Mouse (Mus musculus): ENCODE results near the gene Ano1. TPM values are rescaled to one million over a fixed set of nuclear protein-coding genes. Genes with fewer than 3 reads are reported as not detected.

Ano1 gene
- polyA plus RNA-seq, 2 experiments: 8.9 to 11.5 TPM

DNA sequence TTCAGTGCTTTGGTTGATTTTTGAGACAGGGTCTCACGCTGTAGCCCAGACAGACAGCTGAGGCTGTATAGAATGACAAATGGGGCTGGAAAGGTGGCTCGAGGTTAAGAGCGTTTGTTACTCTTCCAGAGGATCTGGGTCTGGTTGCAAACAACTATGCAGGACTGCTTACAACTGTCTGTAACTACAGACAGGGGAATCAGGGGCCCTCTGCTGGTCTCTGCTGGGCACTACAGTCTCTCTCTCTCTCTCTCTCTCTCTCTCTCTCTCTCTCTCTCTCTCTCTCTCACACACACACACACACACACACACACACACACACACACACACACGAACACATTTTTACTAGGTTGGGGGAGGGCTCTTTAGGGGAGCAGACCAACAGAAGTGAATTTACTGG, 168.2 kb downstream of the Ano1 start:
- TF ChIP-seq POLR2A (IDR thresholded peaks at IDR 0.05; ENCODE audit: borderline replicate concordance, extremely low read depth, insufficient read depth, insufficient read length): no peak
- Histone ChIP-seq H3K27ac (replicated peaks; ENCODE audit: low read depth, low read length) (no peak overlapping the region), H3K27me3 (ENCODE audit: control insufficient read depth, insufficient read depth, low read length) (no peaks in the 10 kb centered on the region), H3K9ac (ENCODE audit: low read depth, low read length, severe bottlenecking) (no peak overlapping the region), H3K4me1 (ENCODE audit: control insufficient read depth, insufficient read depth, low read length) (peaks cover 13% of the 10 kb centered on the region), H3K36me3 (ENCODE audit: control insufficient read depth, insufficient read depth, low read length) (peaks cover 15% of the 10 kb centered on the region; the same call in 1 of the 2 replicates), H3K4me3 (replicated peaks; ENCODE audit: low read length) (no peak overlapping the region), H3K4me2 (replicated peaks; ENCODE audit: low read depth, low read length, severe bottlenecking) (no peak overlapping the region), H3K9me3 (ENCODE audit: control insufficient read depth, low read length) (no peaks in the 10 kb centered on the region)
- ATAC-seq (ENCODE audit: low FRiP score, low read depth): no peak
- 2% methylated on average over 4 of the region's 4 CpGs for WGBS
- DNase-seq (ENCODE audit: low spot score): peak; percentile 84

DNA sequence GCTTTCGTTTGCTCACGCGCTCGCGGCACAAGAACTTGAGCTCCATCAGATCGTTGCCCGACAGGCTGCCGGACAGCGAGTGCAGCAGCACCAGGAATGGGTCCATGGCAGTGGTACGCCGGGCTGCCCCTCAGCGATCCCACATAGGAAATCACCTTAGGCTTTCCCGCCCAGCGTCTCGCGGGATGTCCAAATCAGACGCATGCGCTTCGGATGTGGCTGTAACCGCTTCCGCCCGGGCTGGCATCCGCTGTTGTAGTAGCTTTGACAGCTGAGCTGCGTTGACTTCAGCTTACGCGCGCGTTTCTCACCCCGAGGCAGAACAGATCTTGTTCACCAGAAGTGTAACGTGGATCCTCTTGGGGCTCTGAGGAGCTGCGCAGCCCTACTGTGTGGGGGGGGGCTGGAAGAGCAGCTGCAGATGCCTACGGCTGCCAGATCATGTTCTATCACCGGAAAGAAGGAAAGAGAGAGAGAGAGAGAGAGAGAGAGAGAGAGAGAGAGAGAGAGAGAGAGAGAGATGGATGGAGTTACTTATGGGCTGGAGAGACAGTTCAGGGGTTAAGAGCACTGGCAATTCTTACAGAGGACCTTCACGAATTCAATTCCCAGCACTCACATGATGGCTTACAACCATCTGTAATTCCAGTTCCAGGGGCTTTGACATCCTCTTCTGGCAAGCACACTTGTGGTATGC, 169.3 kb downstream of the Ano1 start, which contains the start of gene Fadd:
Gene Fadd (minus strand): TSS at position 180 of the 697 bp plus-strand sequence.
- Histone ChIP-seq H3K27me3 (ENCODE audit: control insufficient read depth, insufficient read depth, low read length) (no peaks in the 10 kb centered on the region), H3K36me3 (ENCODE audit: control insufficient read depth, insufficient read depth, low read length) (peaks cover 15% of the 10 kb centered on the region; the same call in 1 of the 2 replicates), H3K4me1 (ENCODE audit: control insufficient read depth, insufficient read depth, low read length) (peaks cover 13% of the 10 kb centered on the region), H3K27ac (replicated peaks; ENCODE audit: low read depth, low read length) (peak within 1 kb of the TSS; percentile 81), H3K9me3 (ENCODE audit: control insufficient read depth, low read length) (no peaks in the 10 kb centered on the region), H3K4me2 (replicated peaks; ENCODE audit: low read depth, low read length, severe bottlenecking) (peak within 1 kb of the TSS; percentile 76), H3K9ac (ENCODE audit: low read depth, low read length, severe bottlenecking) (peak within 1 kb of the TSS; percentile 80), H3K4me3 (replicated peaks; ENCODE audit: low read length) (peak within 1 kb of the TSS; percentile 91)
- peak; percentile 94 for DNase-seq (ENCODE audit: low spot score)
- WGBS: 2% methylated on average over 34 of the region's 34 CpGs
- TF ChIP-seq POLR2A (IDR thresholded peaks at IDR 0.05; ENCODE audit: borderline replicate concordance, extremely low read depth, insufficient read depth, insufficient read length): 0 out of 2 replicates have a peak, but pooled peaks have one; percentile 4
- peak; percentile 89 for ATAC-seq (ENCODE audit: low FRiP score, low read depth)

DNA sequence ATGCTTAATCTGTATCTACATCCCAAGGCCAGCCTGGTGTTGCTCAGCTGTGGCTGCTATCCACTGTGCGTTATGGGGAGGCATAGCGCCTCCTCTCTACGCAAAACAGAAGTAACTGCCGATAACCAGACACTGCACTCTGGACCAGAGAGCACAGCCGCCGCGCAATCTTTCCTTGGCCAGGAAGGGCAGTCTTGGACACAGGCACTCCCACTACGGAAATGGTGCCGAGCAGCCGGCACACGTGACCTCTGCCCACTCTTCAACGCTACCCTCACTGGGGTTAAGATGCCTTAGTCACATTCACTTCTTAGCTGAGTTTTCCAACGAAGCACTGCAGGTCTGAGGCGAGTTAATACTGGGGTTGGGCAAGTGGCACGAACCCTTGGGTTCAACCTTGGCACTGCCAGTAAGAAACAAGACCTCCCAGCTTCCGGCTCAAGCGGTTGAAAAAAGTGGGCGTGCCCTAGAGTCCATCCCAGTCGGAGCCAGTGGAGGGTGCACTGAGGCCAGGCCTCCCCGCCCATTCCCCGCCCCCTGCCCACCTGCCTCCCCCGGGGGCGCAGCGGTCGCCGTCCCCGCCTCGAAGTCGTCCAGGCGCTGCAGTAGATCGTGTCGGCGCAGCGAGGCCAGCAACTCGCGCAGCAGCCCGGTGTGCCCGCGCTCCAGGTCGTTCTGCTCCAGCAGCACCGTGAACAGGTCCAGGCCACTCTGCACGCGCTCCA, 170.1 kb downstream of the Ano1 start:
- DNase-seq (ENCODE audit: low spot score) (peak; percentile 85), ATAC-seq (ENCODE audit: low FRiP score, low read depth) (peak; percentile 91)
- H3K27ac ChIP-seq (replicated peaks; ENCODE audit: low read depth, low read length): peak overlapping the region; percentile 81
- H3K4me2 ChIP-seq (replicated peaks; ENCODE audit: low read depth, low read length, severe bottlenecking): peak overlapping the region; percentile 76
- no peaks in the 10 kb centered on the region for H3K27me3 ChIP-seq (ENCODE audit: control insufficient read depth, insufficient read depth, low read length)
- peaks cover 15% of the 10 kb centered on the region; the same call in 1 of the 2 replicates for H3K36me3 ChIP-seq (ENCODE audit: control insufficient read depth, insufficient read depth, low read length)
- WGBS: under 1% methylated on average over 41 of the region's 43 CpGs
- peaks cover 13% of the 10 kb centered on the region for H3K4me1 ChIP-seq (ENCODE audit: control insufficient read depth, insufficient read depth, low read length)
- H3K9me3 ChIP-seq (ENCODE audit: control insufficient read depth, low read length): no peaks in the 10 kb centered on the region
- 0 out of 2 replicates have a peak, but pooled peaks have one; percentile 8 for TF ChIP-seq POLR2A (IDR thresholded peaks at IDR 0.05; ENCODE audit: borderline replicate concordance, extremely low read depth, insufficient read depth, insufficient read length)
- H3K9ac ChIP-seq (ENCODE audit: low read depth, low read length, severe bottlenecking): peak overlapping the region; percentile 80
- peak overlapping the region; percentile 91 for H3K4me3 ChIP-seq (replicated peaks; ENCODE audit: low read length)

DNA sequence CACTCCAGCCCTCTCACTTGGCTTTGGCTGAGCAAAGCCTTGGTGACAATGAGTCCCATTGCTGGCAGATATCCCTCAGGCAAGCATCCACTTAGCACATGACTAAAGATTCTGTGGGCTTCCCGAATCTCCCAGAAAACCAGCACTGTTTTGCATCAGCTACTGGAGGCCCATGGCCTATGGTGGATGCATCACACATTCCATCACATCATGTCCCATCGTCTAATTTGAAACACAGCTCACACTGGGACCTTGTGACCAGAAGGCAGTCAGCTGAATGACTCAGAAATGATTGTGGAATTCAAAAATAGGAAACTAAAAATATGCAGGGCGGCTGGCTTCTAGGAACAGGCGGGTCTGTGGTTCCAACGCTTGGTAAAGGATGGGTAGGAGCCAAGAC, 173.9 kb downstream of the Ano1 start:
- ATAC-seq (ENCODE audit: low FRiP score, low read depth): no peak
- H3K9me3 ChIP-seq (ENCODE audit: control insufficient read depth, low read length): no peaks in the 10 kb centered on the region

DNA sequence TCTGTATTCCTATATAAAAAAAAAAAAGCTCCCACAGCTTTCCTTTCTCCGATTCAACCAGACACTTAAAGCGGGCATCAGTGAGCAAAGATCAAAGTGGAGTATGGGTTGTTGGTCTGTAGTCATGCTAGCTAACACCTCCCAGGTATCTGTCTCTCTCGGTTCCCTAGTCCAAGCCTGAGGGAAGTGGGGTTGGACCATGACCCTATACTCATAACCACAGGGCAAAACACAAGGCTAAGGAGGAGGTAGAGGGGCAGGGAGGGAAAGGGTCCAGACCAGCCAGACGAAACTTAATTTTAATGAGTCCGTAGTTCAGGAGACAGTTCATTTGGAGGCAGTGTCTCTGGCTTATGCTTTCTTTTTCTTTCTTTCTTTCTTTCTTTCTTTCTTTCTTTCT, 179.5 kb downstream of the Ano1 start:
- Histone ChIP-seq H3K36me3 (ENCODE audit: control insufficient read depth, insufficient read depth, low read length) (no peaks in the 10 kb centered on the region), H3K4me2 (replicated peaks; ENCODE audit: low read depth, low read length, severe bottlenecking) (no peak overlapping the region), H3K27ac (replicated peaks; ENCODE audit: low read depth, low read length) (no peak overlapping the region), H3K9me3 (ENCODE audit: control insufficient read depth, low read length) (no peaks in the 10 kb centered on the region), H3K9ac (ENCODE audit: low read depth, low read length, severe bottlenecking) (no peak overlapping the region), H3K4me3 (replicated peaks; ENCODE audit: low read length) (no peak overlapping the region), H3K4me1 (ENCODE audit: control insufficient read depth, insufficient read depth, low read length) (no peaks in the 10 kb centered on the region), H3K27me3 (ENCODE audit: control insufficient read depth, insufficient read depth, low read length) (no peaks in the 10 kb centered on the region)
- no peak for TF ChIP-seq POLR2A (IDR thresholded peaks at IDR 0.05; ENCODE audit: borderline replicate concordance, extremely low read depth, insufficient read depth, insufficient read length)
- DNase-seq (ENCODE audit: low spot score): no peak
- 72% methylated on average over 5 of the region's 5 CpGs for WGBS
- no peak for ATAC-seq (ENCODE audit: low FRiP score, low read depth)

More for the DNA sequence above, 173.9 kb downstream of the Ano1 start:
- Histone ChIP-seq H3K4me3 (replicated peaks; ENCODE audit: low read length) (no peak overlapping the region), H3K27me3 (ENCODE audit: control insufficient read depth, insufficient read depth, low read length) (no peaks in the 10 kb centered on the region), H3K4me1 (ENCODE audit: control insufficient read depth, insufficient read depth, low read length) (peaks cover 9% of the 10 kb centered on the region), H3K36me3 (ENCODE audit: control insufficient read depth, insufficient read depth, low read length) (peaks cover 15% of the 10 kb centered on the region; the same call in 1 of the 2 replicates), H3K27ac (replicated peaks; ENCODE audit: low read depth, low read length) (no peak overlapping the region), H3K4me2 (replicated peaks; ENCODE audit: low read depth, low read length, severe bottlenecking) (no peak overlapping the region), H3K9ac (ENCODE audit: low read depth, low read length, severe bottlenecking) (no peak overlapping the region)
- no peak for TF ChIP-seq POLR2A (IDR thresholded peaks at IDR 0.05; ENCODE audit: borderline replicate concordance, extremely low read depth, insufficient read depth, insufficient read length)
- WGBS: 93% methylated on average over 5 of the region's 5 CpGs
- DNase-seq (ENCODE audit: low spot score): no peak
